Comparison of ENCODE assay signal across 22 mouse cellular contexts in genomic region chr19:18711589-18711988, GRCm38 (mm10). TPM values are rescaled to one million over a fixed set of nuclear protein-coding genes. Genes with fewer than 3 reads are reported as not detected.
A peak's percentile ranks its signal among the peaks of the same experiment; 100 is the strongest.
DNase-seq lines count a peak whose midpoint lies in the region; ATAC-seq and TF ChIP-seq lines count a peak whose summit lies in the region.
"Had no signal": no experiment of that assay in that cellular context is flagged by ENCODE, and none has a peak within 500 bp of the region (broad histone marks: within the 10 kb centered on the region; RNA-seq: fewer than 3 reads in every experiment).

No protein-coding gene starts in this region.

- H3K36me3 ChIP-seq in embryonic facial prominence, embryonic 14.5 days (ENCODE audit: control insufficient read depth, insufficient read depth, low read length): no peaks in the 10 kb centered on the region
- 0 out of 2 replicates have a peak, but pooled peaks cover 5% of the 10 kb centered on the region for H3K36me3 ChIP-seq in embryonic facial prominence, embryonic 10.5 days (replicated peaks)
- H3K36me3 ChIP-seq in lung, postnatal 0 days (ENCODE audit: insufficient read depth, low read length): no peaks in the 10 kb centered on the region
- H3K36me3 ChIP-seq in liver, embryonic 14.5 days (replicated peaks; ENCODE audit: control insufficient read depth, insufficient read depth, low read depth): peaks cover 4% of the 10 kb centered on the region
- H3K36me3 ChIP-seq in hindbrain, embryonic 13.5 days: no peaks in the 10 kb centered on the region
- no peaks in the 10 kb centered on the region; the same call in 1 of the 2 replicates for H3K36me3 ChIP-seq in midbrain, embryonic 10.5 days
- H3K36me3 ChIP-seq: hindbrain, embryonic 15.5 days; midbrain, embryonic 12.5 days; neural tube, embryonic 15.5 days had no signal

- no peak for ATAC-seq in embryonic facial prominence, embryonic 14.5 days (ENCODE audit: low read depth)
- ATAC-seq in lung, postnatal 0 days: no peak
- ATAC-seq in liver, embryonic 14.5 days (ENCODE audit: insufficient read depth): no peak
- no peak for ATAC-seq in hindbrain, embryonic 13.5 days (ENCODE audit: low FRiP score)
- ATAC-seq in monocyte, adult 5-6 weeks (replicated peaks; ENCODE audit: insufficient number of reproducible peaks, low FRiP score, low TSS enrichment, poor library complexity, severe bottlenecking): no peak
- ATAC-seq: intestine, embryonic 16.5 days had no signal

- WGBS in embryonic facial prominence, embryonic 14.5 days: 88% methylated on average over 9 of the region's 9 CpGs
- WGBS in embryonic facial prominence, embryonic 10.5 days: 92% methylated on average over 9 of the region's 9 CpGs
- WGBS in lung, postnatal 0 days: 72% methylated on average over 9 of the region's 9 CpGs
- WGBS in liver, embryonic 14.5 days (ENCODE audit: insufficient replicate concordance): 76% methylated on average over 9 of the region's 9 CpGs
- WGBS in hindbrain, embryonic 13.5 days: 95% methylated on average over 9 of the region's 9 CpGs
- 92% methylated on average over 9 of the region's 9 CpGs for WGBS in midbrain, embryonic 10.5 days

- no peak for TF ChIP-seq CTCF in lung, postnatal 0 days (IDR thresholded peaks at IDR 0.05)
- no peak for TF ChIP-seq CTCF in liver, embryonic 14.5 days (IDR thresholded peaks at IDR 0.05; ENCODE audit: low read depth)

- no peak overlapping the region for H3K4me2 ChIP-seq in embryonic facial prominence, embryonic 14.5 days (ENCODE audit: low read depth, low read length)
- no peak overlapping the region for H3K4me2 ChIP-seq in lung, postnatal 0 days (replicated peaks; ENCODE audit: low read depth, low read length)
- peak overlapping the region; percentile 78 for H3K4me2 ChIP-seq in liver, embryonic 14.5 days (ENCODE audit: low read depth)
- no peak overlapping the region for H3K4me2 ChIP-seq in hindbrain, embryonic 13.5 days

- H3K9me3 ChIP-seq in embryonic facial prominence, embryonic 14.5 days (ENCODE audit: control insufficient read depth, low read length): no peaks in the 10 kb centered on the region
- no peaks in the 10 kb centered on the region for H3K9me3 ChIP-seq in embryonic facial prominence, embryonic 10.5 days
- no peaks in the 10 kb centered on the region for H3K9me3 ChIP-seq in lung, postnatal 0 days (ENCODE audit: low read length)
- H3K9me3 ChIP-seq in liver, embryonic 14.5 days (ENCODE audit: control insufficient read depth, low read length): no peaks in the 10 kb centered on the region
- H3K9me3 ChIP-seq in hindbrain, embryonic 13.5 days: no peaks in the 10 kb centered on the region
- no peaks in the 10 kb centered on the region for H3K9me3 ChIP-seq in midbrain, embryonic 10.5 days (replicated peaks)
- H3K9me3 ChIP-seq: heart, embryonic 12.5 days; hindbrain, embryonic 15.5 days; limb, embryonic 15.5 days; midbrain, embryonic 12.5 days; neural tube, embryonic 15.5 days had no signal

- H3K4me3 ChIP-seq in embryonic facial prominence, embryonic 14.5 days (ENCODE audit: low read depth, low read length): no peak overlapping the region
- no peak overlapping the region for H3K4me3 ChIP-seq in embryonic facial prominence, embryonic 10.5 days
- no peak overlapping the region for H3K4me3 ChIP-seq in lung, postnatal 0 days (ENCODE audit: low read depth, low read length)
- peak overlapping the region; percentile 65 to 95; a peak in 3 of 4 replicates for H3K4me3 ChIP-seq in liver, embryonic 14.5 days (ENCODE audit: insufficient read depth in 1 of 2, low read depth in 2 of 2, low read length in 2 of 2)
- H3K4me3 ChIP-seq in hindbrain, embryonic 13.5 days: no peak overlapping the region
- H3K4me3 ChIP-seq in midbrain, embryonic 10.5 days: no peak overlapping the region

- H3K9ac ChIP-seq in embryonic facial prominence, embryonic 14.5 days (ENCODE audit: low read depth, low read length): no peak overlapping the region
- no peak overlapping the region for H3K9ac ChIP-seq in lung, postnatal 0 days (replicated peaks; ENCODE audit: low read depth)
- peak overlapping the region; percentile 88; the same call in 1 of the 2 replicates for H3K9ac ChIP-seq in liver, embryonic 14.5 days (replicated peaks)
- no peak overlapping the region for H3K9ac ChIP-seq in hindbrain, embryonic 13.5 days
- H3K9ac ChIP-seq: limb, embryonic 15.5 days had no signal

- no peak overlapping the region for H3K27ac ChIP-seq in embryonic facial prominence, embryonic 14.5 days (replicated peaks; ENCODE audit: low read depth, low read length)
- no peak overlapping the region for H3K27ac ChIP-seq in embryonic facial prominence, embryonic 10.5 days (replicated peaks)
- no peak overlapping the region for H3K27ac ChIP-seq in lung, postnatal 0 days (ENCODE audit: low read length)
- peak overlapping the region; percentile 98 for H3K27ac ChIP-seq in liver, embryonic 14.5 days
- H3K27ac ChIP-seq in hindbrain, embryonic 13.5 days: no peak overlapping the region
- H3K27ac ChIP-seq in midbrain, embryonic 10.5 days (replicated peaks): no peak overlapping the region

- no peak for TF ChIP-seq EP300 in lung, postnatal 0 days (IDR thresholded peaks at IDR 0.05)
- no peak for TF ChIP-seq EP300 in liver, embryonic 14.5 days (IDR thresholded peaks at IDR 0.05; ENCODE audit: low read depth)

- peak; percentile 18 for DNase-seq in embryonic facial prominence, embryonic 14.5 days (ENCODE audit: low spot score)
- DNase-seq in embryonic facial prominence, embryonic 10.5 days (ENCODE audit: low spot score): no peak
- peak; percentile 8 for DNase-seq in lung, postnatal 0 days (ENCODE audit: low spot score)
- no peak for DNase-seq in lung, postnatal 36 days
- DNase-seq in liver, embryonic 14.5 days (ENCODE audit: low read depth in 3 of 3, low spot score in 3 of 3): no peak
- no peak for DNase-seq in midbrain, embryonic 10.5 days (ENCODE audit: low spot score)
- DNase-seq: adrenal gland, adult 2 months; heart, adult 11 months; heart, postnatal 14 days; kidney, postnatal 36 days; lung, postnatal 14 days; right cerebral cortex, postnatal 14 days; spleen, adult 18-20 months; thymus, adult 18-20 months had no signal

- H3K27me3 ChIP-seq in embryonic facial prominence, embryonic 14.5 days (replicated peaks; ENCODE audit: control insufficient read depth, insufficient read depth, low read length): no peaks in the 10 kb centered on the region
- no peaks in the 10 kb centered on the region for H3K27me3 ChIP-seq in embryonic facial prominence, embryonic 10.5 days (replicated peaks; ENCODE audit: low read depth, poor library complexity, severe bottlenecking)
- no peaks in the 10 kb centered on the region for H3K27me3 ChIP-seq in lung, postnatal 0 days (replicated peaks; ENCODE audit: insufficient read depth, low read length)
- no peaks in the 10 kb centered on the region for H3K27me3 ChIP-seq in liver, embryonic 14.5 days (ENCODE audit: control insufficient read depth, insufficient read depth, low read length)
- H3K27me3 ChIP-seq in hindbrain, embryonic 13.5 days: no peaks in the 10 kb centered on the region
- no peaks in the 10 kb centered on the region for H3K27me3 ChIP-seq in midbrain, embryonic 10.5 days (ENCODE audit: low read depth, poor library complexity, severe bottlenecking)
- H3K27me3 ChIP-seq: heart, embryonic 12.5 days; hindbrain, embryonic 15.5 days; limb, embryonic 15.5 days; midbrain, embryonic 12.5 days; neural tube, embryonic 15.5 days had no signal

- H3K4me1 ChIP-seq in embryonic facial prominence, embryonic 14.5 days (ENCODE audit: control insufficient read depth, insufficient read depth, low read length): peaks cover 9% of the 10 kb centered on the region
- H3K4me1 ChIP-seq in embryonic facial prominence, embryonic 10.5 days: peaks cover 27% of the 10 kb centered on the region
- H3K4me1 ChIP-seq in lung, postnatal 0 days (ENCODE audit: insufficient read depth, low read depth, low read length): peaks cover 11% of the 10 kb centered on the region; the same call in 1 of the 2 replicates
- peaks cover 17 to 24% of the 10 kb centered on the region in 2 experiments for H3K4me1 ChIP-seq in liver, embryonic 14.5 days (replicated peaks; ENCODE audit: control insufficient read depth in 2 of 2, insufficient read depth in 2 of 2, low read length in 1 of 2)
- peaks cover 24% of the 10 kb centered on the region for H3K4me1 ChIP-seq in hindbrain, embryonic 13.5 days (replicated peaks)
- peaks cover 27% of the 10 kb centered on the region for H3K4me1 ChIP-seq in midbrain, embryonic 10.5 days

RNA-seq across cellular contexts. Expression of gene D030056L22Rik, which starts 1.4 kb away (rescaled TPM):
- 29.0 and 32.1 TPM in 2 replicates for polyA plus RNA-seq in embryonic facial prominence, embryonic 14.5 days (2014; fragmentation: Nextera tagmentation; extraction: Ambion mirVana)
- 33.7 and 34.3 TPM in 2 replicates for polyA plus RNA-seq in embryonic facial prominence, embryonic 10.5 days (2016; fragmentation: Nextera tagmentation; extraction: Ambion mirVana)
- polyA plus RNA-seq in lung, postnatal 0 days (2015; fragmentation: Nextera tagmentation; extraction: Ambion mirVana): 18.5 and 19.8 TPM in 2 replicates
- 25.1 and 28.3 TPM in 2 replicates for polyA plus RNA-seq in liver, embryonic 14.5 days (2012; rRNA removed)
- 36.6 and 41.8 TPM in 2 replicates for polyA plus RNA-seq in liver, embryonic 14.5 days (2014; fragmentation: Nextera tagmentation; extraction: Ambion mirVana)
- polyA plus RNA-seq in hindbrain, embryonic 13.5 days (2015; fragmentation: Nextera tagmentation; extraction: Ambion mirVana): 53.8 and 61.1 TPM in 2 replicates
- polyA plus RNA-seq in midbrain, embryonic 10.5 days (2016; fragmentation: Nextera tagmentation; extraction: Ambion mirVana): 49.6 and 50.8 TPM in 2 replicates
- 8.4 to 15.0 TPM (median 11.8 TPM) in 3 replicates for total RNA-seq in monocyte, adult 5-6 weeks (2017)

RNA-seq across cellular contexts. Expression of gene Trpm6, which starts 38.2 kb away (rescaled TPM):
- 0.35 and 0.48 TPM in 2 replicates for polyA plus RNA-seq in embryonic facial prominence, embryonic 14.5 days (2014; fragmentation: Nextera tagmentation; extraction: Ambion mirVana)
- 0.21 and 0.41 TPM in 2 replicates for polyA plus RNA-seq in embryonic facial prominence, embryonic 10.5 days (2016; fragmentation: Nextera tagmentation; extraction: Ambion mirVana)
- 4.5 and 5.7 TPM in 2 replicates for polyA plus RNA-seq in lung, postnatal 0 days (2015; fragmentation: Nextera tagmentation; extraction: Ambion mirVana)
- 0.01 TPM in 1 of 2 replicates, not detected in the other for polyA plus RNA-seq in liver, embryonic 14.5 days (2012; rRNA removed)
- polyA plus RNA-seq in liver, embryonic 14.5 days (2014; fragmentation: Nextera tagmentation; extraction: Ambion mirVana): not detected in 2 replicates
- polyA plus RNA-seq in hindbrain, embryonic 13.5 days (2015; fragmentation: Nextera tagmentation; extraction: Ambion mirVana): 0.25 and 0.30 TPM in 2 replicates
- polyA plus RNA-seq in midbrain, embryonic 10.5 days (2016; fragmentation: Nextera tagmentation; extraction: Ambion mirVana): 0.38 and 0.67 TPM in 2 replicates
- total RNA-seq in monocyte, adult 5-6 weeks (2017): not detected in 3 replicates

RNA-seq across cellular contexts. Expression of gene Carnmt1, which starts 41.0 kb away (rescaled TPM):
- 37.5 and 40.2 TPM in 2 replicates for polyA plus RNA-seq in embryonic facial prominence, embryonic 14.5 days (2014; fragmentation: Nextera tagmentation; extraction: Ambion mirVana)
- polyA plus RNA-seq in embryonic facial prominence, embryonic 10.5 days (2016; fragmentation: Nextera tagmentation; extraction: Ambion mirVana): 27.8 and 29.9 TPM in 2 replicates
- polyA plus RNA-seq in lung, postnatal 0 days (2015; fragmentation: Nextera tagmentation; extraction: Ambion mirVana): 21.1 and 25.1 TPM in 2 replicates
- 5.2 and 7.7 TPM in 2 replicates for polyA plus RNA-seq in liver, embryonic 14.5 days (2012; rRNA removed)
- polyA plus RNA-seq in liver, embryonic 14.5 days (2014; fragmentation: Nextera tagmentation; extraction: Ambion mirVana): 23.0 and 27.9 TPM in 2 replicates
- polyA plus RNA-seq in hindbrain, embryonic 13.5 days (2015; fragmentation: Nextera tagmentation; extraction: Ambion mirVana): 15.2 and 15.8 TPM in 2 replicates
- 24.0 and 26.8 TPM in 2 replicates for polyA plus RNA-seq in midbrain, embryonic 10.5 days (2016; fragmentation: Nextera tagmentation; extraction: Ambion mirVana)
- 6.6 to 20.4 TPM (median 15.4 TPM) in 3 replicates for total RNA-seq in monocyte, adult 5-6 weeks (2017)

Comparison
In these comparisons a context has a peak if more than half of its experiments do, and no peak if none do; other contexts are left out.
1. DNase-seq: peak in embryonic facial prominence, embryonic 14.5 days (single experiment) and lung, postnatal 0 days (single experiment); none in embryonic facial prominence, embryonic 10.5 days (single experiment), lung, postnatal 36 days (single experiment), liver, embryonic 14.5 days (0 of 3) and midbrain, embryonic 10.5 days (single experiment).
2. H3K4me3 ChIP-seq: peak in liver, embryonic 14.5 days (2 of 2); none in embryonic facial prominence, embryonic 14.5 days (single experiment), embryonic facial prominence, embryonic 10.5 days (single experiment), lung, postnatal 0 days (single experiment), hindbrain, embryonic 13.5 days (single experiment) and midbrain, embryonic 10.5 days (single experiment).